Mouse (Mus musculus) layer of hippocampus, adult 9-11 months (tissue): ENCODE results near the gene Nup210l.
A peak's percentile ranks its signal among the peaks of the same experiment; 100 is the strongest.

Experiments
- DNase-seq: peaks from one replicate; pipeline ENCODE4 v3.0.0; 2022

The Nup210l gene

GRCm38 (mm10) chr3:90103938-90104337 lies at the start of gene Nup210l:
Nup210l (plus strand) TSS chr3:90104132.
- DNase-seq: no peak

DNA sequence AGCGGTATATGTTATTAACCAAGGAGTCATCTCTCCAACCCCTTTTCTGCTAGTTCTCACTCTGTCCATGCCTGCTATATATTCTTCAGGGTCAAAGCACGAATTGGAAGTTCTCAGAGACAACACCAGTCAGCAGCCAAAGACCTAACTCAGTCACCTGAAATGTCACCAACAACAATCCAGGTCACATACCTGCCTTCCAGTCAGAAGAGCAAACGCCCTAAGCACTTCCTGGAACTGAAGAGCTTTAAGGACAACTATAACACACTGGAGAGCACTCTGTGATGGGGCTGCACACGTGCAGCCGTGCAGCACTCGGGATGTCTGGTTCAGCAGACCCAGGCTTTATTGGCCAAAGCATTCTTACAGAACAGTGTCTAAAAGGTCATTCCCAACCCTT lies 42.4 kb upstream of the Nup210l start:
- no peak for DNase-seq

GRCm38 (mm10) chr3:90062539-90062938 lies 41.4 kb upstream of the Nup210l start:
- DNase-seq: no peak

- DNase-seq: no peak
Measured at GRCm38 (mm10) chr3:90064383-90064782, 39.5 kb upstream of the Nup210l start.

- DNase-seq: no peak
Measured at GRCm38 (mm10) chr3:90065553-90065952, 38.4 kb upstream of the Nup210l start.

DNA sequence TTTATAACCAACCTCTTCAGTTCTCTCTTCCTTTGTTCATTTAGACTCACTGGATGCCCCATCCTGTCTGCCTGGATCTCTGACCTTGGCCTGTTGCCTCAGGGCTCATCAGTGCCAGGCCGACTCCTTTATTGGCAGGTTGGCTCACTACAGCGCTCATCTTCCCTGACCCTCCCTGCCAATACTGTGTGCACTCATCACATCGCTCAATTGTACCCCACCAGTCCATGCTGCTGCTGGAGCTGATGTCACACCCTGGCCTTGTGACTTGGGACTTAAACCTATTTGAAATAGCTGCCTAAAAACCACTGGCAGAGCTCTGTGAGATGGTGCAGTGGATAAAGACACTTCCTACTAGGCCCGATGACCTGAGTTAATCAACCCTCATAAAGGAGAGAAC lies 36.1 kb upstream of the Nup210l start:
- no peak for DNase-seq

DNA sequence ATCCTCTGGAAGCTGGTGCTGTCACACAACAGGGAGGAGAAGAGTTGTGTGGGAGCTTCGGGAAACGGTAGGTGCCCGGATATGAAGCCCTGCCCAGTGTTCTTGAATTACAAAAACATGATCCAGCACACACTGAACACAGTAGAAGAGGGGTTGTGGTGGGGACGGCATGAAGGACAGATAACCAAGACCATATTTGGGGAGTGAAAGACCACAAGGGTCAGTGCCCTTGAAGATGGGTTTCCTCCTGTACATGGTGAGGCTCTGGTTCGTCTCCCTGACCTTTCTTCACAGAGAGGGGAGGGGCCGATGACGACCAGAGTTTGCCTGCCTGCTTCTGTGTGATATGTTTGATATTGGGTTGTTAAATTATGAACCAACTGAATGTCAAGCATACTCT lies 34.2 kb upstream of the Nup210l start:
- DNase-seq: no peak

DNA sequence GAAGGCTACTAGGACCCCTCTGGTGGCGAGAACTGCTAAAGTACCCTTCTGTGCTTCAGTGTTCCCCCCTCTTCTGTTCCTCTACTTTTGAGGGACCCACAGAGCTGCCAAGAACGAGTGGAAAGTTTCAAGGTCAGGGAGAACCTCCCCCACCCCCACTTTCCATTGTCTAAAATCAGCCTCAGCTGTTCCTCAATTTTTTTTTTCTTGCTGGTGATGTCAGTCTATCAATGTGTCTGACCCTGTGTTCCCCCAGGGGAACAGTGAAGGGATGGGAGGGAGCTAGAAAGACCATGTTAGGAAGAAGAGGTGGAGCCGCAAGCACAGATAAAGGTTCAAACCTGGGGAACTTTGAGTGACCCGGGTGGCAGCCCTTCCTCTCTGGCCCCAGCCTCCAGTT lies 31.6 kb upstream of the Nup210l start, which contains the start of gene Tpm3:
Gene Tpm3 (plus strand): TSS at position 356 of the 400 bp plus-strand sequence.
- DNase-seq: no peak

DNA sequence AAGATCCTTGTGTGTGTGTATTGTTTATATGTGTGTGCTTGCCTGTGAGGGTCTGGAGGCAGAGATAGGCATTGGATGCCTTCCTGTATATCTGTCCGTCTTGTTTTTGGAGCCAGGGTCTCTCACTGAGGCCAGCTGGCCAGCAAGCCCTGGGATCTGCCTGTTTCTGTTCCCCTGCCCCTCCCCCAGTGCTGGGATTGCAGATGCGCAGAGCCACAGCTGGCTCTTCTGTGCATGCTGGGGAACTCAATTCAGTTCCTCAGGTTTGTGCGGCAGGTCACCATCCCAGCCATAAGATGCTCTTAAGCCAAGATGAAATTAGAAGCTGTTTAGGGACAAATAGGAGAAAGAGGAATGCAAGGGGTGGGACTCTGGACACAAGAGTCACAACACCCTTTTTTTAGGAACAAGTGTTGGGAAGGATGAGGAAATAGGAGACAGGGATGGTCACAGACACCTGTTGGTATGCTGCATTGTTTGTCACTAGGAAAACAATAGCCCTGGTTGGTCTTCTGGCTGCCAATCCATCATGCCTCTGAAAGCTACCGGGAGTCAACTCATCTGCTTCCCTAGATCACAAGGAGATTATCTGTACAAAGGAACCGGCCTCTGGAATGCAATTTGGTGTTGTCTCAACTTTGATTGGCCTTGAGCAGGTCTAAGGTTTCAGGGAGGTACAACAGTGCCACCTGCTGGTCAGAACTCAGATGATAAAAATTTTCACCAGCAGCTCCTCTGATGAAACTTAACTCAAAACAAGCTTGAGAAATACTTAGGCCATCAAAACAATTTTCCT lies 26.8 kb upstream of the Nup210l start:
- peak; percentile 67 for DNase-seq

- DNase-seq: no peak
Measured at GRCm38 (mm10) chr3:90078224-90078623, 25.7 kb upstream of the Nup210l start.

DNA sequence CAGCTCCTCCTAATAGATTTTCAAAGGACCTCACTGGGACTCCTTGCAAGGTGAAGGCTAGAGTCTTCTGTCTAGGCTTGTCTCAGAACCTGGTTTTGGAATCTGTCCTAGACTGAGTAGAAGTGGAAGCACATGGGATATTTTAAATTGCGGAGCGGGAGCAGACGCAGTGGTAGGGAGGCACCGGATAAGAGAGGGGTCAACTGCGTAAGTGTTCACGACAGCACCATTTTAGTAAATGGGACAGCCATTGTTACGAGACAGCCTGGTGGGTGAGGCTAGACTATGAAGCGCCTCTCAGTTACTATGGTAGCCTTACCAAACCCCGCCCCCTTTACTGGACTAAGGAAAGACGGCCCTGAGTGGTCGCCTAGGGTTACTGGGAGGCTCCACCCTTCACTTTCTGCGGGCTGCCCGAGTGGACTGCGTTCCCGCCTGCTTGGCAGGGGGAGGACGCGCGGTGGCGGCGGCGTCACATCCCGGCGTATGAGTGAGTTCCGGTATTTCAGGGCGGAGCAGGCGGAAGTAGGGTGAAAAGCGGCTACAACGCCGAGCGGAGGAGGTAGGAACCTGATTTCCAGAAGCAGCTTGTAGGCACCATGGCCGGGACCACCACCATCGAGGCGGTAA lies 24.7 kb upstream of the Nup210l start:
- DNase-seq: peak; percentile 95

- peak; percentile 40 for DNase-seq
Measured at GRCm38 (mm10) chr3:90079763-90080497, 24.0 kb upstream of the Nup210l start.

DNA sequence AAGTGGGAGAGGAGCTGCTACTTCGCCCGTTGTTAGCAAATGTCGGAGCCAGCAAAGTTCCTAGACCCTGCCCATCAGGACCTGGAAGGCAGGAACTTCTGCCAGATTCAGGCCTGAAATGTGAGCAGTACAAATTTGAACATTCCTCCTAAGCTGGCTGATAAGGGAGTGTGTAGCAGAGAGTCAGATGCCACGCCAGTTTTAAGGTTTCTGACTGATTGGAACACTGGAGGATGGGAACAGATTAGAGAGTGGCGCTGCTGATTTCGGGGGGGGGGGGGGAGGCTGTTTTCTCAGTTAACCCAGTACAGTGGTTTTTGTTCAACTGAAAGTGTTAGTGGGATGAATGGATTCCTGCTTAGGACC lies 23.5 kb upstream of the Nup210l start:
- DNase-seq: no peak

GRCm38 (mm10) chr3:90081365-90082240 lies 22.3 kb upstream of the Nup210l start:
- no peak for DNase-seq

DNA sequence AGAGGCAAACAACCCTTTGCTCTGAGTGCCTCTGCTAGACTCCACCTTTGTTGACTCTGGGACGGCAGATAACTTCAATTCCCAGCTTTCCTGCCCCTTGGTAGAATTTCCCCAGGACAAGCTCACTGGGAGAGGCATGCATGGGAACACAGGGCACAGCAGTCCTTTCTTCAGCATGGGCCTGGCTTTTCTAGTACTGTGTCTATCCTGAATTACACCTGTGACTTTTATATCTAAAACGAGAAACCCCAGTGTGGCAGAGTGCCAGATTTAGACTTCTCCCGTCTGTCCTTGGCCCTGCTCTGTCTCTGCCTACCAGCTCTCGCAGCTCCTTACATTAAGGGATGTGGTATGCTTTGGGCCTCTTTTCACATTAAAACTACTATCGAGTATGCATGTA lies 20.9 kb upstream of the Nup210l start:
- DNase-seq: peak; percentile 44

- DNase-seq: peak; percentile 82
Measured at GRCm38 (mm10) chr3:90083698-90084324, 20.1 kb upstream of the Nup210l start.

DNA sequence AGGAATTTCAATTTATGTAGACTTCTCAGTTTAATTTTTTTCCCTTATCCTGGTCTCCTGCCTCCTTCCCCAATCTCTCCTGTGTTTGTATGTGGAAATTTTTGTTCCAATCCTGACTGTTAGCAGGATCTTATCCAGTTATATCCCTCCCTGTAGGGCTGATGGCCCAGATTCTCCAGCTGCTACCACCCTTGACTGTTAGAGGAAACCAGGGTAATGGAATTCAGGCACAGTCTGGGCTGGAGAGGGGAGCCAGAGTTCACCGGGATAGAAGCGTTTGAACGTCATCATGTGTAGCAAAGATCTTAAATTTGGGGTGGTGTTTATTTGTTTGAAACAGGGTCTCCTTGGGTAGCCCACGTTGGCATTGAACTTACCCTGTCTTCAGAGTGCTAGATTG lies 19.1 kb upstream of the Nup210l start:
- DNase-seq: no peak

DNA sequence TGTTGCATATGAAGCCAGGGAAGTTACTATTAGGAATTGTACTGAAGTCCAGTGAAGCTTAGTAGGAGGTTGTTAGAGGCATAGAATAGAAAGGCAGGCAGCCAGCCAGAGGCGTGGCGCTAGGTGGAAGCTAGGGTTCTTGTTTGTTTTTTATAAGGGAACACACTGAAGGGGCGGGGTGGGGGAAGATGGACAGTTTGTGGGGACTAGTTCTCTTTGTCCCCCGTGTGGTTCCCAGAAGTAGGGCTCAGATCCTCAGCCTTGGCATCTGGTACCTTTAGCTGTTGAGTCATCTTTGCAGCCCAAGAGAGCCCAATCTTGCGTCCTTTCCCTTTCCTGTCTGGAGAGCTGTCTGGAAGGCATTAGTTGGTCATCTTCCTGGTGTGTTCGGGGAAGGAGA lies 18.7 kb upstream of the Nup210l start:
- no peak for DNase-seq

GRCm38 (mm10) chr3:90086068-90086467 lies 17.9 kb upstream of the Nup210l start:
- DNase-seq: no peak

DNA sequence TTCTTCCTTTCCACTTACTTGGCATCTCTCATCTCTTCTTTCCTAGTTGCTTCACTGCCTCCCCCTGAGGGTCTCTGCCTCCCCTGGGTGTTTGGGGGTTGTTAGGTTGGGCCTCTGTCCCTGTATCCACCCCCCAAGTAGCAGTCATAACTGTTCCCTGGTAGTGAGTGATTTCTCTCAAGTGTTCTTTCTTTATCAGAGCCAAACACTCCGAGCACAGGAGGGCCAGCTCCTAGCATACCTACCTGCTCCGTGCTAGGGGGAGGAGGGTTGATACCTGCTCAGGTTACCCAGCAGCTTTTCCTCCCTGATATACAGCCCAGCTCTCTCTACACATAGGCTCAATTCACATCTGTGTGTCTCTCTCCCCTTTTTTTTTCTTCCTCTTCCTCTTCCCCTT lies 15.3 kb upstream of the Nup210l start:
- DNase-seq: no peak

- no peak for DNase-seq
Measured at GRCm38 (mm10) chr3:90090892-90091291, 13.0 kb upstream of the Nup210l start.

DNA sequence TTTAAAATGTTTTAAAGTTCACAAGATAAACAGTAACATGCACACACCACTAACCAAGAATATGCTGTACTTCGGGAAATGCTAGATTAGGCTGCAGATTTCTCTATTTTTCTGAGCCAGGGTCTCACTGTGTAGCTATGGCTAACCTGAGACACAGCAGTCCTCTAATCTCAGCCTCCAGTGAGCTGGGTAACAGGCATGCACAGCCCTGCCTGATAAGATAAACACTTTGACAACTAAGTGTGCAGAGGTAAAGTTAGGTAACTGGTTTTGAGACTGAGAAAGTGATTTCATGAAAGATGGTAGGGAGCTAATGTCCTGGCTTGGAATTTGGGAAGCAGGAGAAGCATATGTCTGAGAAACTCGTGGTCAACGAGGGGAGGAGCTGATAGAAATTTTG lies 9.5 kb upstream of the Nup210l start:
- DNase-seq: no peak
